In the genomic region with DNA sequence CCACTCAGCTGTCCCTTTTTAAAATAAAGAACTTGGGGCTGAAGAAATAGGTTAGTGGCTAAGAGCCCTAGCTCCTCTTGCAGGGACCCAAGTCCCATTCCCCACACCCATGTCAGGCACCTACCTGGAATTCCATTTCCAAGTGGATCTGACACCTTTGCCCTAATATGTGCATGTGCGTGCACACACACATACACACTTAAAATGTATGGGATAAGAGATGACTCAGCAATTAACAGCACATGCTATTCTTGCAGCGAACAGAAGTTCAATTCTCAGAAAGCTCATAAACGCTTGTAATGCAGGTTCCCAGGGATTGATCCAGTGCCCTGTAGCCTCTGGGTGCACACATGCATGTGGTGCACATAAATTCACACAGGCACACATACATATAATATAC, we compare ENCODE assay signal across 46 mouse cellular contexts. TPM values are rescaled to one million over a fixed set of nuclear protein-coding genes. Genes with fewer than 3 reads are reported as not detected.
"Had no signal": no experiment of that assay in that cellular context is flagged by ENCODE, and none has a peak within 500 bp of the region (broad histone marks: within the 10 kb centered on the region; RNA-seq: fewer than 3 reads in every experiment).

No protein-coding gene starts in this region.

- H3K4me1 ChIP-seq: limb, embryonic 10.5 days; limb, embryonic 12.5 days; limb, embryonic 13.5 days; limb, embryonic 15.5 days; liver, embryonic 12.5 days; liver, embryonic 13.5 days; liver, embryonic 15.5 days; lung, embryonic 15.5 days; megakaryocyte, embryonic 14.5 days; midbrain, embryonic 15.5 days; neural tube, embryonic 12.5 days; neural tube, embryonic 13.5 days had no signal

- H3K9ac ChIP-seq: limb, embryonic 12.5 days; limb, embryonic 13.5 days; limb, embryonic 15.5 days; liver, embryonic 12.5 days; liver, embryonic 13.5 days; liver, embryonic 14.5 days; liver, embryonic 15.5 days; liver, postnatal 0 days; lung, embryonic 14.5 days; lung, embryonic 15.5 days; midbrain, embryonic 12.5 days; midbrain, embryonic 13.5 days; midbrain, embryonic 15.5 days; neural tube, embryonic 12.5 days; neural tube, embryonic 13.5 days had no signal

- H3K9me3 ChIP-seq: limb, embryonic 10.5 days; limb, embryonic 12.5 days; limb, embryonic 13.5 days; limb, embryonic 15.5 days; liver, embryonic 12.5 days; liver, embryonic 13.5 days; liver, embryonic 15.5 days; lung, embryonic 15.5 days; megakaryocyte, embryonic 14.5 days; midbrain, embryonic 10.5 days; midbrain, embryonic 12.5 days; midbrain, embryonic 13.5 days; midbrain, embryonic 15.5 days; neural tube, embryonic 12.5 days; neural tube, embryonic 13.5 days had no signal

- H3K27ac ChIP-seq: limb, embryonic 10.5 days; limb, embryonic 12.5 days; limb, embryonic 13.5 days; limb, embryonic 15.5 days; liver, embryonic 12.5 days; liver, embryonic 13.5 days; liver, embryonic 14.5 days; liver, embryonic 15.5 days; lung, embryonic 15.5 days; macrophage; midbrain, embryonic 10.5 days; midbrain, embryonic 12.5 days; midbrain, embryonic 13.5 days; midbrain, embryonic 15.5 days; neural tube, embryonic 12.5 days; neural tube, embryonic 13.5 days had no signal

- H3K27me3 ChIP-seq: limb, embryonic 12.5 days; limb, embryonic 13.5 days; limb, embryonic 15.5 days; liver, embryonic 12.5 days; liver, embryonic 13.5 days; liver, embryonic 15.5 days; lung, embryonic 15.5 days; megakaryocyte, embryonic 14.5 days; midbrain, embryonic 12.5 days; midbrain, embryonic 13.5 days; midbrain, embryonic 15.5 days; neural tube, embryonic 12.5 days; neural tube, embryonic 13.5 days had no signal

- ATAC-seq: liver, embryonic 12.5 days; liver, postnatal 0 days; lung, postnatal 0 days; midbrain, embryonic 13.5 days; midbrain, embryonic 15.5 days; midbrain, embryonic 16.5 days had no signal

- H3K4me2 ChIP-seq: limb, embryonic 12.5 days; limb, embryonic 13.5 days; limb, embryonic 15.5 days; liver, embryonic 11.5 days; liver, embryonic 12.5 days; liver, embryonic 13.5 days; liver, embryonic 15.5 days; lung, embryonic 14.5 days; lung, embryonic 15.5 days; midbrain, embryonic 11.5 days; midbrain, embryonic 12.5 days; midbrain, embryonic 13.5 days; midbrain, embryonic 15.5 days; neural tube, embryonic 12.5 days; neural tube, embryonic 13.5 days had no signal

- H3K4me3 ChIP-seq: limb, embryonic 10.5 days; limb, embryonic 12.5 days; limb, embryonic 13.5 days; limb, embryonic 15.5 days; liver, embryonic 12.5 days; liver, embryonic 13.5 days; liver, embryonic 15.5 days; lung, embryonic 15.5 days; megakaryocyte, embryonic 14.5 days; midbrain, embryonic 10.5 days; midbrain, embryonic 12.5 days; midbrain, embryonic 13.5 days; midbrain, embryonic 15.5 days; myocyte; neural tube, embryonic 12.5 days; neural tube, embryonic 13.5 days had no signal

- DNase-seq: left cerebral cortex, postnatal 4 days; liver; liver, embryonic 13.5 days; liver, postnatal 0 days; lung, adult 18-20 months; lung, adult 2 months; lung, embryonic 14.5 days; lung, postnatal 10 days; lung, postnatal 14 days; lung, postnatal 36 days; lung, postnatal 4 days; midbrain, embryonic 14.5 days had no signal

- H3K36me3 ChIP-seq: midbrain, embryonic 15.5 days had no signal

RNA-seq across cellular contexts. Expression of a gene that starts 15.2 kb away (rescaled TPM):
- total RNA-seq: left cerebral cortex, postnatal 14 days; left cerebral cortex, postnatal 25 days; left cerebral cortex, postnatal 36 days; left cerebral cortex, postnatal 4 days; liver, adult 2 months; megakaryocyte progenitor cell, adult 5-6 weeks; megakaryocyte-erythroid progenitor cell, adult 5-6 weeks; midbrain, postnatal 0 days; monocyte, adult 5-6 weeks had no signal
- polyA plus RNA-seq: limb, embryonic 10.5 days; limb, embryonic 11.5 days; limb, embryonic 12.5 days; limb, embryonic 13.5 days; limb, embryonic 14.5 days; limb, embryonic 15.5 days; liver, adult 2 months; liver, embryonic 11.5 days; liver, embryonic 12.5 days; liver, embryonic 13.5 days; liver, embryonic 14.5 days; liver, embryonic 15.5 days; liver, embryonic 16.5 days; liver, postnatal 0 days; lung, adult 2 months; lung, embryonic 14.5 days; lung, embryonic 15.5 days; lung, embryonic 16.5 days; macrophage; midbrain, embryonic 10.5 days; midbrain, embryonic 11.5 days; midbrain, embryonic 12.5 days; midbrain, embryonic 13.5 days; midbrain, embryonic 14.5 days; midbrain, embryonic 15.5 days; midbrain, embryonic 16.5 days; midbrain, postnatal 0 days; myocyte; neural tube, embryonic 11.5 days; neural tube, embryonic 12.5 days; neural tube, embryonic 13.5 days had no signal
